Mouse (Mus musculus): ENCODE data around the gene Mta1. TPM values are rescaled to one million over a fixed set of nuclear protein-coding genes. Genes with fewer than 3 reads are reported as not detected.

Gene Mta1
- polyA plus RNA-seq, 1 experiment from 2014 or later: 24.1 TPM

DNA sequence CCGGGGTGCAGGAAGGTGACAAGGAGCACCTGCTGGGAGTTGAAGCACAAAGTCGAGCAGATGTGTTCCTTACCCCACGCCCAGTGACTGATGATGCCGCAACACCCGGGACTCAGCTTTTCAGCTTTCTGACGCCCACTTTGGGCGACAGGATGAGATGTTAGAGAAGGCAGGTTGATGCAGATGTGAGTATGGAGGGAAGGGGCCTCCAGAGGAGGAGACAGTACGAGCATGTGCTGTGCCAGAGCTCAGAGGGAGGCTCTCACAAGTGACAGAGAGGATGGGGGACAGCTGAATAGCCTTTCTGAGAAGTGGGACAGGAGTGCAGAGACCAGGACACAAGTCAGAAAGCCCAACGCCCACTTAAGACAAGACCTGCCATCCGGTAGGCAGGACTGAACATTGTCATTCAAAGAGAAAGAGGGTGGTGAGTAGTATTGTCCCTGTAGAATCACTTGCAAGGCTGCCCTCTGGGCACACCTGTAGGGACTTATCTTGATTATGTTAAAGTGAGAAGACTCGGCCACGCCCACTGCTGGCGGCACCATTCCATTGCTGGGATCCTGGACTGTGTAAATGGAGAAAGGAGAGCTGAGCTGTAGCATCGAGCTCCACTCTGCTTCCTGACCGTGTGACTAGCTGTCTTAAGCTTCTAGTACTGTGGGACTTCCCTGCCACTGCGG is 16.9 kb downstream of the Mta1 start:
- peaks cover 70% of the 10 kb centered on the region for H3K36me3 ChIP-seq (ENCODE audit: insufficient read depth)
- WGBS: 76% methylated on average over 16 of the region's 16 CpGs
- no peaks in the 10 kb centered on the region for H3K4me1 ChIP-seq (ENCODE audit: insufficient read depth)
- no peak for DNase-seq
- no peaks in the 10 kb centered on the region for H3K27me3 ChIP-seq (ENCODE audit: insufficient read depth, low read length)
- no peak for ATAC-seq (ENCODE audit: insufficient read depth)
- H3K27ac ChIP-seq (ENCODE audit: low read depth): no peak overlapping the region
- TF ChIP-seq CTCF (IDR thresholded peaks at IDR 0.05; ENCODE audit: low read depth): no peak
- H3K4me3 ChIP-seq (ENCODE audit: low read depth, low read length): no peak overlapping the region
- no peaks in the 10 kb centered on the region for H3K9me3 ChIP-seq (ENCODE audit: low read depth, low read length)
- H3K4me2 ChIP-seq: no peak overlapping the region
- no peak overlapping the region for H3K9ac ChIP-seq

- no peak overlapping the region for H3K4me3 ChIP-seq (ENCODE audit: low read depth, low read length)
- peak; percentile 81 for ATAC-seq (ENCODE audit: insufficient read depth)
- no peak overlapping the region for H3K9ac ChIP-seq
These were observed 21.7 kb downstream of the Mta1 start for GRCm38 (mm10) chr12:113119516-113120410.

GRCm38 (mm10) chr12:113124726-113125125 is 26.6 kb downstream of the Mta1 start:
- no peak for TF ChIP-seq CTCF (IDR thresholded peaks at IDR 0.05; ENCODE audit: low read depth)
- ATAC-seq (ENCODE audit: insufficient read depth) (no peak), DNase-seq (no peak)
- Histone ChIP-seq H3K9me3 (ENCODE audit: low read depth, low read length) (no peaks in the 10 kb centered on the region), H3K9ac (no peak overlapping the region), H3K4me3 (ENCODE audit: low read depth, low read length) (no peak overlapping the region), H3K36me3 (ENCODE audit: insufficient read depth) (peaks cover 99% of the 10 kb centered on the region), H3K27me3 (ENCODE audit: insufficient read depth, low read length) (no peaks in the 10 kb centered on the region), H3K4me2 (no peak overlapping the region), H3K4me1 (ENCODE audit: insufficient read depth) (no peaks in the 10 kb centered on the region), H3K27ac (ENCODE audit: low read depth) (no peak overlapping the region)
- WGBS: 80% methylated on average over 6 of the region's 6 CpGs

More at GRCm38 (mm10) chr12:113119516-113120410, 21.7 kb downstream of the Mta1 start:
- peak; percentile 92 for DNase-seq
- Histone ChIP-seq H3K27ac (ENCODE audit: low read depth) (no peak overlapping the region), H3K9me3 (ENCODE audit: low read depth, low read length) (no peaks in the 10 kb centered on the region), H3K4me2 (no peak overlapping the region), H3K36me3 (ENCODE audit: insufficient read depth) (peaks cover 89% of the 10 kb centered on the region), H3K4me1 (ENCODE audit: insufficient read depth) (no peaks in the 10 kb centered on the region), H3K27me3 (ENCODE audit: insufficient read depth, low read length) (no peaks in the 10 kb centered on the region)
- WGBS: 85% methylated on average over 20 of the region's 20 CpGs
- peak; percentile 97 for TF ChIP-seq CTCF (IDR thresholded peaks at IDR 0.05; ENCODE audit: low read depth)

DNA sequence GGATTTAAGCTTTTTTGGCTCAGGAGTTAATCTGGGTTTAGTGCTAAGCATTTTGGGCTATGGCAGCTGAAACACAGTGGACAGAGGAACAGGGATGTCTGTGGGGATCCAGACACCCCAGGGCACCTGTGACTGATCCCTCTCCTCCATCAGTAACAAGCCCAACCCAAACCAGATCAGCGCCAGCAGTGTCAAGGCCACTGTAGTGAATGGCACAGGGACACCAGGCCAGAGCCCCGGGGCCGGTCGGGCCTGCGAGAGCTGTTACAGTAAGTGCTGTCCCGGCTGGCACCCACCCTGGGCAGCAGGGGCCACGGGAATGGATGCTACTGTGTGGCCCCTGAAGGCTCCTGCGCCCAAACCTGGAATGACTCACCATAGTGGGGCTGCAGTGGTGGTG is 32.7 kb downstream of the Mta1 start:
- TF ChIP-seq CTCF (IDR thresholded peaks at IDR 0.05; ENCODE audit: low read depth): no peak
- H3K36me3 ChIP-seq (ENCODE audit: insufficient read depth): peaks cover 100% of the 10 kb centered on the region
- WGBS: 94% methylated on average over 8 of the region's 8 CpGs
- H3K9ac ChIP-seq: no peak overlapping the region
- no peaks in the 10 kb centered on the region for H3K27me3 ChIP-seq (ENCODE audit: insufficient read depth, low read length)
- H3K27ac ChIP-seq (ENCODE audit: low read depth): no peak overlapping the region
- DNase-seq: no peak
- H3K4me1 ChIP-seq (ENCODE audit: insufficient read depth): no peaks in the 10 kb centered on the region
- H3K9me3 ChIP-seq (ENCODE audit: low read depth, low read length): no peaks in the 10 kb centered on the region
- H3K4me3 ChIP-seq (ENCODE audit: low read depth, low read length): no peak overlapping the region
- no peak for ATAC-seq (ENCODE audit: insufficient read depth)
- H3K4me2 ChIP-seq: no peak overlapping the region

- TF ChIP-seq CTCF (IDR thresholded peaks at IDR 0.05; ENCODE audit: low read depth): no peak
- no peaks in the 10 kb centered on the region for H3K4me1 ChIP-seq (ENCODE audit: insufficient read depth)
- no peaks in the 10 kb centered on the region for H3K27me3 ChIP-seq (ENCODE audit: insufficient read depth, low read length)
- 93% methylated on average over 14 of the region's 14 CpGs for WGBS
- H3K4me2 ChIP-seq: no peak overlapping the region
- H3K4me3 ChIP-seq (ENCODE audit: low read depth, low read length): no peak overlapping the region
- DNase-seq (no peak), ATAC-seq (ENCODE audit: insufficient read depth) (no peak)
- no peak overlapping the region for H3K9ac ChIP-seq
- H3K27ac ChIP-seq (ENCODE audit: low read depth): no peak overlapping the region
- H3K9me3 ChIP-seq (ENCODE audit: low read depth, low read length): no peaks in the 10 kb centered on the region
- peaks cover 100% of the 10 kb centered on the region for H3K36me3 ChIP-seq (ENCODE audit: insufficient read depth)
These were observed 33.5 kb downstream of the Mta1 start for GRCm38 (mm10) chr12:113131601-113132000.

DNA sequence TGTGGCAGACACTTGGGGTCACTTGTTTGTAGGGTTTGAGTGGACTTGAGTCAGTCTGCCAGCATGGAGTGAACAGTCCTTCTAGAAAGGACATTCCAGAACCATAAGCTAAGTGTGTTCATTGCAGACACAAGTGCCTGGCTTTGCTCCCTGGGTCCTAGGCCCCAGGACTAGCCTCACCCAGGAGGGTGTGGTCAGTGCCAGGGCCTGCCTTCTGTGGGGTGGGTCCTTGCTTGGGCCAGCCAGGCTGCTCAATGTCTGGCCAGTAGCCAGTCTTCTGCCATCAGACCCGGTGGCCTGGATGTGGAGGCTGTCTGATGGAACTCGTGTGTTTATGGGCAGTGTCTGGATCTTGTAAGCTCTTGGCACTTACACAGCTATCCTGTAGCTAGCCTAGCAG is 34.5 kb downstream of the Mta1 start:
- WGBS: 34% methylated on average over 2 of the region's 2 CpGs
- peak; percentile 64 for DNase-seq

DNA sequence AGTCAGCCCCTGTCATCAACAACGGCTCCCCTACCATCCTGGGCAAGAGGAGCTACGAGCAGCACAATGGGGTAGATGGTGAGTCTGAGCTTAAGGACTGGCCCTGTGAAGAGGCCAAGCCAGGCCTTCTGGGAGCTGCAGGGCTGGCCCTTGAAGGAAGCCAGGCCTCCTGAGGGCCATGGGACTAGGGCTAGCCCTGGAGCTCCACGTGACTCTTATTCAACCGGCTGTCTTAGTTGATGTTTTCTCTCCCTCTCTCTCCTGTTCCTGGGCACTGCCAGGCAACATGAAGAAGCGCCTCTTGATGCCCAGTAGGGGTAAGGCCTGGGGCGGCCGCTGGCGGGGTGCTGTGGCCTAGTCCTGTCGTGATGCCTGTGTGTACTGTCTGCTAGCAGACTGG is 35.2 kb downstream of the Mta1 start:
- TF ChIP-seq CTCF (IDR thresholded peaks at IDR 0.05; ENCODE audit: low read depth): no peak
- DNase-seq (no peak), ATAC-seq (ENCODE audit: insufficient read depth) (no peak; the same call in 1 of the 2 replicates)
- H3K36me3 ChIP-seq (ENCODE audit: insufficient read depth): peaks cover 100% of the 10 kb centered on the region
- H3K4me2 ChIP-seq: no peak overlapping the region
- no peak overlapping the region for H3K27ac ChIP-seq (ENCODE audit: low read depth)
- no peaks in the 10 kb centered on the region for H3K27me3 ChIP-seq (ENCODE audit: insufficient read depth, low read length)
- 90% methylated on average over 9 of the region's 9 CpGs for WGBS
- H3K4me3 ChIP-seq (ENCODE audit: low read depth, low read length): no peak overlapping the region
- H3K4me1 ChIP-seq (ENCODE audit: insufficient read depth): no peaks in the 10 kb centered on the region
- H3K9ac ChIP-seq: no peak overlapping the region
- no peaks in the 10 kb centered on the region for H3K9me3 ChIP-seq (ENCODE audit: low read depth, low read length)

More for the DNA sequence above, 34.5 kb downstream of the Mta1 start:
- Histone ChIP-seq H3K4me2 (no peak overlapping the region), H3K4me1 (ENCODE audit: insufficient read depth) (no peaks in the 10 kb centered on the region), H3K27ac (ENCODE audit: low read depth) (peak overlapping the region; percentile 24; the same call in 1 of the 2 replicates), H3K9ac (no peak overlapping the region), H3K4me3 (ENCODE audit: low read depth, low read length) (no peak overlapping the region), H3K36me3 (ENCODE audit: insufficient read depth) (peaks cover 100% of the 10 kb centered on the region), H3K9me3 (ENCODE audit: low read depth, low read length) (no peaks in the 10 kb centered on the region), H3K27me3 (ENCODE audit: insufficient read depth, low read length) (no peaks in the 10 kb centered on the region)
- peak; percentile 72 for ATAC-seq (ENCODE audit: insufficient read depth)
- no peak for TF ChIP-seq CTCF (IDR thresholded peaks at IDR 0.05; ENCODE audit: low read depth)
